Mouse (Mus musculus): Measurements from ENCODE around the gene Bcl7b. TPM values are rescaled to one million over a fixed set of nuclear protein-coding genes. Genes with fewer than 3 reads are reported as not detected.

Gene Bcl7b
- polyA plus RNA-seq (2012; rRNA removed; ENCODE audit: low replicate concordance) = 33.0 and 36.1 TPM in 2 replicates

GRCm38 (mm10) chr5:135168063-135169062, at the start of gene Bcl7b:
Gene Bcl7b (plus strand): TSS chr5:135168283.

GRCm38 (mm10) chr5:135149053-135149819, 18.8 kb upstream of the Bcl7b start, which contains the start of gene Tbl2:
Gene Tbl2 (plus strand): TSS chr5:135149657.

GRCm38 (mm10) chr5:135186621-135187348, 18.7 kb downstream of the Bcl7b start, which contains the start of gene Baz1b:
Gene Baz1b (plus strand): TSS chr5:135187264.

Other genes starting within 250 kb of the Bcl7b start
- gene Mettl27, start 235.9 kb upstream of the Bcl7b start, polyA plus RNA-seq (2012; rRNA removed; ENCODE audit: low replicate concordance) = 10.2 and 16.2 TPM in 2 replicates
- 42.8 and 316 TPM in 2 replicates for gene Cldn4, start 221.3 kb upstream of the Bcl7b start, polyA plus RNA-seq (2012; rRNA removed; ENCODE audit: low replicate concordance)
- 982 and 2,156 TPM in 2 replicates for gene Cldn3, start 182.1 kb upstream of the Bcl7b start, polyA plus RNA-seq (2012; rRNA removed; ENCODE audit: low replicate concordance)
- 87.6 and 91.0 TPM in 2 replicates for gene Abhd11, start 159.1 kb upstream of the Bcl7b start, polyA plus RNA-seq (2012; rRNA removed; ENCODE audit: low replicate concordance)
- gene Stx1a, start 144.8 kb upstream of the Bcl7b start, polyA plus RNA-seq (2012; rRNA removed; ENCODE audit: low replicate concordance) = 5.1 and 9.8 TPM in 2 replicates
- 65.1 and 65.9 TPM in 2 replicates for gene Dnajc30, start 104.1 kb upstream of the Bcl7b start, polyA plus RNA-seq (2012; rRNA removed; ENCODE audit: low replicate concordance)
- 49.6 and 53.6 TPM in 2 replicates for gene Bud23, start 103.3 kb upstream of the Bcl7b start, polyA plus RNA-seq (2012; rRNA removed; ENCODE audit: low replicate concordance)
- 7.5 and 10.7 TPM in 2 replicates for gene Vps37d, start 90.0 kb upstream of the Bcl7b start, polyA plus RNA-seq (2012; rRNA removed; ENCODE audit: low replicate concordance)
- gene Mlxipl, start 78.4 kb upstream of the Bcl7b start, polyA plus RNA-seq (2012; rRNA removed; ENCODE audit: low replicate concordance) = 297 and 321 TPM in 2 replicates
- gene Tbl2, start 18.6 kb upstream of the Bcl7b start, polyA plus RNA-seq (2012; rRNA removed; ENCODE audit: low replicate concordance) = 4.3 and 6.7 TPM in 2 replicates
- gene Baz1b, start 19.0 kb downstream of the Bcl7b start, polyA plus RNA-seq (2012; rRNA removed; ENCODE audit: low replicate concordance) = 12.7 and 13.0 TPM in 2 replicates
- gene Fzd9, start 82.9 kb downstream of the Bcl7b start, polyA plus RNA-seq (2012; rRNA removed; ENCODE audit: low replicate concordance) = 3.7 and 4.7 TPM in 2 replicates
- not detected in 2 replicates for gene Fkbp6, start 181.8 kb downstream of the Bcl7b start, polyA plus RNA-seq (2012; rRNA removed; ENCODE audit: low replicate concordance)
- gene Trim50, start 185.0 kb downstream of the Bcl7b start, polyA plus RNA-seq (2012; rRNA removed; ENCODE audit: low replicate concordance) = 1.1 TPM in 1 of 2 replicates, not detected in the other
- 16.7 and 21.1 TPM in 2 replicates for gene Nsun5, start 201.7 kb downstream of the Bcl7b start, polyA plus RNA-seq (2012; rRNA removed; ENCODE audit: low replicate concordance)
- 22.4 and 25.2 TPM in 2 replicates for gene Pom121, start 226.3 kb downstream of the Bcl7b start, polyA plus RNA-seq (2012; rRNA removed; ENCODE audit: low replicate concordance)